Mouse (Mus musculus) E14TG2a.4 (cell line): ENCODE results near the gene Rplp0.

Experiments
- H3K27me3 ChIP-seq: 2 replicates; pipeline ENCODE4 v1.6.1; 2014; ENCODE audit warnings: low read length, control low read depth; ENCODE audit not compliant: insufficient read depth
- H3K36me3 ChIP-seq: 2 replicates; pipeline ENCODE4 v1.6.1; 2014; ENCODE audit warnings: low read length, control low read depth; ENCODE audit not compliant: insufficient read depth
- H3K4me1 ChIP-seq: replicated peaks from 2 replicates; pipeline ENCODE4 v1.6.1; 2014; ENCODE audit warnings: low read depth, low read length, control low read depth
- H3K4me3 ChIP-seq: replicated peaks from 2 replicates; pipeline ENCODE4 v1.5.1; 2014; ENCODE audit warnings: mild to moderate bottlenecking, low read length
- H3K9me3 ChIP-seq: 2 replicates; pipeline ENCODE4 v1.6.1; 2014; ENCODE audit warnings: low read length, control low read depth
- CTCF ChIP-seq: conservative IDR thresholded peaks from 2 replicates; pipeline ENCODE4 v1.5.1; 2014; ENCODE audit warnings: low read length
- NANOG ChIP-seq: IDR thresholded peaks from 2 replicates; pipeline ENCODE4 v1.6.1; 2014; ENCODE audit warnings: borderline replicate concordance, low read length, mixed read lengths
- POU5F1 ChIP-seq: IDR thresholded peaks from 2 replicates; pipeline ENCODE4 v1.6.1; 2014; ENCODE audit warnings: low read length, borderline replicate concordance

The Rplp0 gene

GRCm38 (mm10) chr5:115578922-115579321, 19.7 kb downstream of the Rplp0 start:
- Histone ChIP-seq H3K9me3 (no peaks in the 10 kb centered on the region), H3K27me3 (no peaks in the 10 kb centered on the region), H3K4me1 (peaks cover 48% of the 10 kb centered on the region), H3K4me3 (no peak overlapping the region), H3K36me3 (peaks cover 96% of the 10 kb centered on the region)
- TF ChIP-seq CTCF (no peak), POU5F1 (no peak), NANOG (no peak)

GRCm38 (mm10) chr5:115579363-115579762, 20.1 kb downstream of the Rplp0 start:
- H3K9me3 ChIP-seq = no peaks in the 10 kb centered on the region
- no peak for TF ChIP-seq NANOG
- peaks cover 44% of the 10 kb centered on the region for H3K4me1 ChIP-seq
- H3K36me3 ChIP-seq = peaks cover 96% of the 10 kb centered on the region
- no peaks in the 10 kb centered on the region for H3K27me3 ChIP-seq
- H3K4me3 ChIP-seq = no peak overlapping the region

GRCm38 (mm10) chr5:115580229-115581001, 21.1 kb downstream of the Rplp0 start:
- Histone ChIP-seq H3K4me1 (peaks cover 44% of the 10 kb centered on the region), H3K9me3 (no peaks in the 10 kb centered on the region), H3K4me3 (peak overlapping the region; percentile 67), H3K27me3 (no peaks in the 10 kb centered on the region), H3K36me3 (peaks cover 96% of the 10 kb centered on the region)
- TF ChIP-seq NANOG = no peak
- no peak for TF ChIP-seq CTCF
- TF ChIP-seq POU5F1 = no peak

GRCm38 (mm10) chr5:115581662-115582061, 22.4 kb downstream of the Rplp0 start:
- Histone ChIP-seq H3K4me3 (peak overlapping the region; percentile 67), H3K4me1 (peaks cover 56% of the 10 kb centered on the region), H3K36me3 (peaks cover 95% of the 10 kb centered on the region), H3K9me3 (no peaks in the 10 kb centered on the region), H3K27me3 (no peaks in the 10 kb centered on the region)
- TF ChIP-seq POU5F1 (no peak), CTCF (no peak), NANOG (no peak)

GRCm38 (mm10) chr5:115585616-115586015, 26.3 kb downstream of the Rplp0 start:
- Histone ChIP-seq H3K36me3 (peaks cover 90% of the 10 kb centered on the region), H3K4me1 (peaks cover 55% of the 10 kb centered on the region), H3K4me3 (no peak overlapping the region), H3K27me3 (no peaks in the 10 kb centered on the region), H3K9me3 (no peaks in the 10 kb centered on the region)
- no peak for TF ChIP-seq CTCF
- no peak for TF ChIP-seq NANOG

GRCm38 (mm10) chr5:115586166-115586565, 26.9 kb downstream of the Rplp0 start:
- Histone ChIP-seq H3K9me3 (no peaks in the 10 kb centered on the region), H3K27me3 (no peaks in the 10 kb centered on the region), H3K4me1 (peaks cover 49% of the 10 kb centered on the region), H3K36me3 (peaks cover 90% of the 10 kb centered on the region), H3K4me3 (no peak overlapping the region)
- no peak for TF ChIP-seq NANOG
- TF ChIP-seq CTCF = no peak
- no peak for TF ChIP-seq POU5F1

GRCm38 (mm10) chr5:115586780-115587179, 27.5 kb downstream of the Rplp0 start:
- H3K9me3 ChIP-seq = no peaks in the 10 kb centered on the region
- H3K27me3 ChIP-seq = no peaks in the 10 kb centered on the region
- TF ChIP-seq NANOG = no peak
- TF ChIP-seq POU5F1 = no peak
- no peak for TF ChIP-seq CTCF

GRCm38 (mm10) chr5:115591028-115591427, 31.8 kb downstream of the Rplp0 start:
- Histone ChIP-seq H3K4me1 (peaks cover 31% of the 10 kb centered on the region), H3K27me3 (no peaks in the 10 kb centered on the region), H3K4me3 (no peak overlapping the region), H3K9me3 (no peaks in the 10 kb centered on the region), H3K36me3 (peaks cover 91% of the 10 kb centered on the region)
- TF ChIP-seq POU5F1 = no peak
- no peak for TF ChIP-seq NANOG
- no peak for TF ChIP-seq CTCF

More at GRCm38 (mm10) chr5:115586780-115587179, 27.5 kb downstream of the Rplp0 start:
- Histone ChIP-seq H3K36me3 (peaks cover 91% of the 10 kb centered on the region), H3K4me1 (peaks cover 46% of the 10 kb centered on the region), H3K4me3 (no peak overlapping the region)

GRCm38 (mm10) chr5:115591506-115591905, 32.2 kb downstream of the Rplp0 start:
- Histone ChIP-seq H3K4me3 (no peak overlapping the region), H3K9me3 (no peaks in the 10 kb centered on the region), H3K27me3 (no peaks in the 10 kb centered on the region), H3K4me1 (peaks cover 26% of the 10 kb centered on the region), H3K36me3 (peaks cover 91% of the 10 kb centered on the region)
- no peak for TF ChIP-seq CTCF
- TF ChIP-seq POU5F1 = no peak
- TF ChIP-seq NANOG = no peak
